Mouse (Mus musculus) cerebellum, postnatal 36 days (tissue): ENCODE measurements around the gene Cdkn1c.

Source experiments
- DNase-seq, 2 experiments: peaks; one replicate each; pipeline ENCODE4 v3.0.0; 2021 to 2022; ENCODE audit warnings: mixed read lengths in 2 of 2

Gene Cdkn1c

DNA sequence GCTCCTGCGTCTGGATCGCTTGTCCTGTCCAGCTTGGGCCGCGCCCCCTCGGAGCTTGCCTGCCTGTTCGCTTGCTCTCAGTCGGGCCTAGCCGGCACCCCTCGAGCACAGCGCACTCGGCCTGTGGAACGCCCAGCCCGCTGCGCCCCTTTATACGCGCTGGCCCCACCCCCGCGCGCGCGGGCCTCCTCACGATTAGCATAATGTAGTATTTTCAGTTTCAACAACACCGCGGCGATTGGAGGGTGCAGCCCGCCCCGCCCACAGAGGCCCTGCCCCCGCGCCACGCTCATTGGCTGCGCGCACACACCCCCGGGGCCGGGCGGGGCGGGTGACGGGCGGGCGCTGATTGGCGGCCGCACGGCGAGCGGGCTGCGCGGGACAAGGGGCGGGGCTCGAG, at the start of gene Cdkn1c:
TSS of gene Cdkn1c (minus strand) at position 177 of the 400 bp plus-strand sequence.
- peak in 1 of 2 experiments; percentile 47 for DNase-seq

DNA sequence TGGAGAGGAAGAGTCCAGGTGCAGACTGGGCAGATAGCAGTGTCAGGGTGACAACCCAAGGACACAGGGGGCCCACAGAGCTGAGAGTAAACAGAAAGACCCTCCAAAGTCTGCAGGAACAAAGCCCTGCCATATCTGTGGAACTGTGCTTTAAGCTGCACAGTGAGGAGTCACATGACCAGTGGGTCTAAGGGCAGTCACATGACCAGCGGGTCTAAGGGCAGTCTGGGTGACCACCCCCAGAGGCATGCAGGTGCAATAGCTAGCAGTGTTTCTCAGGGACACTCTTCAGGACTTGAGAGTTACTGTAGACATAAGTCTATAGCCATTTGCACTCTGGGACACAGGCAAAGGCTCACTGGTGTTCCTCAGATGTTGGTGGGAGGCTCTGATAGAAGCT, 48.7 kb upstream of the Cdkn1c start:
- DNase-seq = no peak

GRCm38 (mm10) chr7:143506675-143507074, 45.8 kb upstream of the Cdkn1c start:
- peak; percentile 31 to 41 for DNase-seq

GRCm38 (mm10) chr7:143506271-143506670, 45.4 kb upstream of the Cdkn1c start:
- no peak for DNase-seq

- peak; percentile 47 to 56 for DNase-seq
These were observed 45.0 kb upstream of the Cdkn1c start for GRCm38 (mm10) chr7:143505823-143506222.

DNA sequence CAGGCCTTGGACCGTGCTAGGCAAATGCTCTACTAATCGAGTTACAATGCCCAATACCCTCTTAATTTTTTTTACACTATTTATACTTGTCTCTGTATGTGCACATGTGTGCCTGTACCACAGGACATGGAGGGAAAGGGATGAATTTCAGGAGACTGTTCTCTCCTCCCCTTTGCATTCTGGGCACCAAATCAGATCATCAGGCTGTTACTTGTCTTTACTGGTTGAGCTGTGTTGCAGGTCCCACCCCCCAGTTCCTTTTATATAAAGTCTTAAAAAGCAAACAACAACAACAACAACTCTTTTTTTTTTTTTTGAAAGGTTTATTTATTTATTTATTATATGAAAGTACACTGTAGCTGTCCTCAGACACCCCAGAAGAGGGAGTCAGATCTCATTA, 44.6 kb upstream of the Cdkn1c start:
- DNase-seq = no peak

DNA sequence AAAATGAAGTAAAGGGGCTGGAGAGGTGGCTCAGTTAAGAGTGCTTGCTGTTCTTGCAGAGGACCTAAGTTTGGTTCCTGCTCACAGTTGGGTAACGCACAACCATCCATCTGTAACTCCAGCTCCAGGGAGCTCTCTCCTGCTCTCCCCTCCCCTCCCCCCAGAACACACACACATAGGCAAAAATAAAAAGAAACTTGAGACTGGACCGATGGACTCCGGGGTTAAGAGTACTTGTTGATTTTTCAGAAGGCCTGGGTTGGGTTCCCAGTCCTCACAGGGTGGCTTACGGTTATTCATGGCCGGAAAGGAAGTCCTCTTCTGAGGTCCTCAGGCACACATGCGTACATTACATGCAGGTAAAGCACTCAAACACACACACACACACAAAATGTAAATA, 43.1 kb upstream of the Cdkn1c start:
- no peak for DNase-seq

DNA sequence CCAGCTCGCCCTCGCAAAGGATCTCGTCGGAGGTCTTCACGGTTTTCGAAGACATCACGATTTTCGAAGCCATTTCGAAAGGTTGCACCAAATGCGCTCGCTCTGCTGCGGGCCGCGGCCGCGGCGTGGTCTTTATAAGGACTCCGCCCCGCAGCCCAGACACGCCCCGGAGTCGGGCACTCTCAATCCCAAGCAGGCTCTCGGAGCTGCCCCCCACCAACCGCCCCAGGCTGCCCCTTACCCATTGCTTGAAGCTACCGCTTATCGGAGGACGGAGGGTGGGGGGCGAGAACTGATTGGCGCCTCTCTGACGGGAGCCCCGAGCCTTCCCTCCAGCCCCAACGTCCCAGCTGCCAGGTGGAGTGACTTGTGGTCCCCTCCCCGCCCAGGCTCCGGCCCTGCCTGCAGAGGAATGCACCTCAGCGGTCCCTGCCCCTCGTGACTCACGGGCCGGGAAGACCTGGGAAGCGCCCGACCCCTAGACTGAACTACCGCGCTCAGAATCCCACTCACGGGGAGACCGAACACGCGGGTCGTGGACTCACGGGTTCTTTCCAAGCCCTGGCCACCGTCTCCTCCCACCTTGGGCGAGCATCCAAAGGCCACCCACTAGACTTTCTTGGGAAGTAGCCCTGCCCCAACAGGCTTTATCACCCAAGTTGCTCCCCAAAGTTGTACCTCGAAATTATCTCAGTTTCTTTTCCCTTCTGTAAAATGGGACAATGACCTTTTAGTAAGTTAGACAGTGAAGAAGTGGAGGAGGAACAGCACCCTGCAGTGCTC, 41.8 kb upstream of the Cdkn1c start, which contains the start of gene Phlda2:
TSS of gene Phlda2 (minus strand) at position 733 of the 783 bp plus-strand sequence.
- DNase-seq = no peak

DNA sequence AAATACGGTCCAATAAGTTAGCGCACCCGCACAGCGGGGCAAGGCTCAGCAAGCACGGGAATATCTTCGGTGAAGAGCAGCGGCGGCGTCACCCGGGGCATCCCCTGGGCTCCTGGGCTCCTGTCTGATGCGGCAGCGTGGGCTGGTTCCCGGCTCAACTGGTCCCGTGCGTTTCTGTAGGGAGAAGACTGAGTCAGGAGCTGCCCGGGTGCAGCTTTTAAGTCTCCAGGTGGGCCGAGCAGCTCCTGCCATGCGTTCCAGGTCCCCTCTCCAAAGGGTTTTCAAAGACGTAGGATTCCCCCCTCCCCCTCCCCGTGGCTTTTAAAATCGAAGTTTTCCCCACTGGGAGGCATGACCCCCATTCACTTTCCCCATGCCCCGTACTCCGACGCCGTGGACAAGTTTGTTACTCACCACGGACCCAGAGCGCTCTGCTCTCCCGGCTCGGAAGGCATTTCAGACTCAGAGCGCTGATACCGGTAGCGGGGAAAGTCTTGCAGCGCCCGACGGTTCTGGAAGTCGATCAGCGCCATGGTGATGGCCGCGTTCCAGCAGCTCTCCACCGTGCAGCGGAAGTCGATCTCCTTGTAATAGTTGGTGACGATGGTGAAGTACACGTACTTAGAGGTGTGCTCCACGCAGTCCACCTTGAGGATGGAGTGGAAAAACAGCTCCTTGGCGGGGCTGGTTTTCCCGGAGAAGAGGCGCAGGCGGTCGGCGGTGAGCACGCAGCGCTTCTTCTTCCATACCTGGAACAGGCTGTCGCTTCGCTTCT, 41.0 kb upstream of the Cdkn1c start:
- DNase-seq = peak; percentile 10 to 15

DNA sequence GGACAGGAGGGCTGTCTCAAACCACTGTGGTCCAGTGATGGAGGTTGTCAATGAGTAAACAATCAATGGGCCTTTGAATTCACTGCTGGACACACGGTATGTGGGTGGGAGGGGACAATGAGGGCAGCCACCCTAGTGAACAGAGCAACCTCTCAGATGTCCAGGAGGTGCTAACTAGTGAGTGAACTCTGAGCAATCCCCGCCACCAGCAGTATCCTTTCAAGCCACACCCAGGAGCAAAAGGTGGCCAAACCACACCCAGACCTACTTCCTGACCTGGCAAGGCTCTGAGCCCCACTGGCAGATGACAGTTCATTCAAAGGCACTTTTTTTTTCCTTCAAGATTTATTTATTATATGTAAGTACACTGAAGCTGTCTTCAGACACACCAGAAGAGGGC, 40.1 kb upstream of the Cdkn1c start:
- DNase-seq = no peak

DNA sequence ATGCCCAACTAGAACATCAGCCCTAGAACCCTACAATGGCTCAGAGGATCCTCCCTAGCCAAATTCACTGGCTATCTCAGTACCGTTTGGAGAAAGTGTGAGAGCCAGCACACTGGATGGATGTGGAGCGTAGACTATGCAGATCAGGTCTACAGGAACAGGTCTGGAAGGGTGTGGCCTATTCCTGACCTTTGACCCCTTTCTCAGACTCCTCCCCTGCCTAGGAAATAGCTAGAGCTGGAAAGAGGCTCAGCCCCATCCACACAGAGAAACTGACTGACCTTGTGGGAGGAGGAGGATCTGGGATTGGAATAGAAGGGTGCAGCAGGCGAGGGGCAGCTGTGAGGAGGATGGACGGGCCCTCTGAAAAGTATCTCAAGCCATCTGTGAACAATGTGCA, 37.7 kb upstream of the Cdkn1c start:
- no peak for DNase-seq

DNA sequence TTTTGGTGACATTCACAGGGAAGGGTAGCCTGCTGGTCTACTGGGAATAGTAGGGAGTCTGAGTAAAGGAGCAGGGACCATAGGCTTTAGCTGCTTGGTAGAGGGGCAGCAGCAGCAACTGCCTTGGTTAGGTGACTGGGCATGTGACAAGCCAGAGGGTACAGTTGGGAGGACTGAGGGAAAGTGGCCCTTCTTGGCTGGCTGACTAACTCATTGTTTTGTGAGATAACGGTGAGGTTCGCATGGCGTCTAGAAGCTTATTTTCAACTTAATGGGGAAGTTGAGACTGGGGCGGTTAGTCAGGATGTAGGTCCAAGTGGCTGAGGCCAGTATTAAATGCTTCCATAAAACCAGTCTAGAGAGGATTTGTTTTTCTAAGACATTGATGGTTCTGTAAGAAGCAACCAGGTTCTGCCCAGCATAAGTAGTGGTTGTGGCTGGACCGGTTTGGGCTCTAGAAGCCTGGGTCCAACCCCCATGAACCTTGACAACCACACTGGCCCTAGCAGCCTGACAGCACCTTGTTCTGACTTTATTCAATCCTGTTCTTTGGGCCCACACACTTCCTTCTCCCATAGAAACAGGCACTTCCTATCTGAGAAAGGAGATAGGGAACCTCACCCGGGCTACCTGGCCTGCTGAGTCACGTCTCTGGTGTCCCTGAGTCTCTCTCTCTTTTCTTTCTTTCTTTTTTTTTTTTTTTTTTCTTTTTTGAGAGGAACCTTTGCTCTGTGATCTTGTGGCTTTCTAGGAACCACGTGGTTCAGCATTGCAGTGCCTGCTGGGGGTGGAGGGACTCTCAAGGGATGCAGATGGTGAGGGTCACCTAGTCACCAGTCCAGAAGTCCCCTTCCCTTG, 34.5 kb upstream of the Cdkn1c start:
- DNase-seq = no peak

GRCm38 (mm10) chr7:143493616-143494126, 32.8 kb upstream of the Cdkn1c start:
- no peak for DNase-seq

DNA sequence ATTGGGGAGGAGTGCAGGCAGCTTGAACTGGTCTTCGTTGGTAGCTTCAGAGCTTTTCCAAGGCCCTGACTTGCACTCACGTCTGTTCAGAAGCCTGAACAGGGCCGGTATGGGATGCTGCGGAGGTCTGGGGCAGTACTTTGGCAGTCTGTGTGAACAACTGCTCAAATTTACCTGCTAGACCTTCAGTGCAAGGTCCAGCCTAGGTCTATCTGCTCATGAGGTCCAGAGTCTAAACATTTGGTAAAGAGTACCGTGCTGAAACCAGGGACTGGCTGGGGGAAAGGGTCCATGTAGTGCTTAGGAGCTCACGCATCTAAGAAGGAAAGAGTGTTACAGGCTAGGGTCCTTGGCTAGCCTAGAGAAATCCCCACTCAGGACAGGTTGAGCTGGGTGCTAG, 28.9 kb upstream of the Cdkn1c start:
- DNase-seq = no peak

DNA sequence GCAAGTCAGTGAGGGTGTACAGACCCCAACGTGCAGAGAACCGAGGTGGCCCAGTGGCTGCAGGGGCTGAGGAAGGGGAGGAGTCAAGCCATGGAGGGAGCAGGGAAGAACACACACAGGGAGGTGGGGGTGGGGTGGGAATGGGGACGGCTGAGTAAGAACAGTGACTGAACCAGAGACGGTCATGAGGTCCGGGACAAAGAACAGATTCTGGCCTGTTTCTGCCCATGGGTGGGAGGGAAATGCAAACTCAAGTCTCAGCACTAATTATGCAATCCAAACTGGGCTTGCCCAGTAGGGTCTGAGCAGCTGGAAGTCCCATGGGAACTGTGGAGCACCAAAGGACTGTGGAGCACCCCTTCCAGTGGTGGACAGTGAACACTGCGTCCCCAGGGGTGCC, 21.7 kb upstream of the Cdkn1c start:
- no peak for DNase-seq

DNA sequence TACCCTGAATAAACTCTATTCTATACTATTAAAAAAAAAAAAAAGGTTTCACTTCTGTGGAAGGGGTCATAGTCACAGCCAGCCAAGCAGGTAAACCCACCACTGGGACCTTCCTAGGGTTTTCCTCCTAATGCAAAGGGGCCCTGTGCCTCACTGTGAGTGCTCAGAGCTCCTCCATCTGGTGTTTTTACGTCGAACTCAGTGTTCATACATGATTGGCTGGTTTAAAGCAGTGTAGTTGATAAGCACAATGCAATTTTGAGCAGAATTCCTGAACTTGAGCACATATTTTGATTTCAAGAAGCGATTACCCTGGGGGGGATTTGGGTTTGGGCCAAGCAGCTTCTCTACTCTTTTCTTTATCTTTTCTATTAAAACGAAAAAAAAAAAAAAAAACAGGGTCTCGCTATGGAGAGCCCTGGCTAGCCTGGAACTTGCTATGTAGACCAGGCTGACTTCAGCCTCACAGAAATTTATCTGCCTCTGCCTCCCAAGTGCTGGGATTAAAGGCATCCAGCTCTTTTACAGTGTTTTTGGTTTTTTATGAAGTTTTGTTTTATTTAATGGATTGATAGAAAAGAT, 21.0 kb upstream of the Cdkn1c start:
- no peak for DNase-seq

DNA sequence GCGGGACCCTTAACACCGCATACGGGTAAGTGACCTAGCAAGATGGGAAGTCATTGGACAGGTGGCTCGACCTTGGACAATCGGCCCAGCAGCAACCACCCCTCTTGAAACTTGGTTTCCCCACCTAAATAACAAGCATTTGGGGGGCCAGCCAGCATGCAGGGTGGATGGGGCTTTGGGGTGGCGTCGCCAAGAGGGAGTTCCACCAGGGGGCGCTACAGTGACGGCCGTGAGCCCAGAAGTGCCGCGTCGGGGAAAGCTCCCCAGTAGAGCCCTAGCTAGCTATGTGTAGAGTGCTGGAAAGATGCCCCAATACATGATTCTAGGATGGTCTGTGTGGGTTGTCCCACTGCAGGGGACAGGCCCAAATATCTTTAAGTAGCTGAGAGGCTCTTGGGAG, 19.6 kb upstream of the Cdkn1c start:
- peak in 1 of 2 experiments; percentile 45 for DNase-seq

GRCm38 (mm10) chr7:143477800-143478199, 16.9 kb upstream of the Cdkn1c start:
- DNase-seq = no peak

GRCm38 (mm10) chr7:143476702-143477335, 16.0 kb upstream of the Cdkn1c start:
- no peak for DNase-seq

DNA sequence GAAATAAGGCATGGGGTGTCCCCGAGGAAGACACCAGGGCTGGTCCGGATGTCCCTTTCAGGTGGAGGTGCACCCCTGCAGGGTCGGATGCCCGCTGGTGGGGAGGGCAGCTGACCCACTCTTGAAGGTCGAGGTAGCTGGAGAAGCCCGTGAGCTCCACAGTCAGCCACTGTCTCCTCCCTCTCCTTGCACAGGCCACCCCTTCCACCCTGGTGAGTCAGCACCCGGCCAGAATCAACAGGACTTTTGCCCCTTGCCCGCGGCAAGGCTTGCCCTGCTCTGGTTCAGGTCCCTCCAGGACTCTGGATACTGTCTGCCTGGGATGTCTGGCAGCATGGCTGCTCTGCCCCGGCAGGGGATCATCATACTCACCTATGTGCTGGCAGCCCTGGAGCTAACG, 15.0 kb upstream of the Cdkn1c start:
- no peak for DNase-seq

DNA sequence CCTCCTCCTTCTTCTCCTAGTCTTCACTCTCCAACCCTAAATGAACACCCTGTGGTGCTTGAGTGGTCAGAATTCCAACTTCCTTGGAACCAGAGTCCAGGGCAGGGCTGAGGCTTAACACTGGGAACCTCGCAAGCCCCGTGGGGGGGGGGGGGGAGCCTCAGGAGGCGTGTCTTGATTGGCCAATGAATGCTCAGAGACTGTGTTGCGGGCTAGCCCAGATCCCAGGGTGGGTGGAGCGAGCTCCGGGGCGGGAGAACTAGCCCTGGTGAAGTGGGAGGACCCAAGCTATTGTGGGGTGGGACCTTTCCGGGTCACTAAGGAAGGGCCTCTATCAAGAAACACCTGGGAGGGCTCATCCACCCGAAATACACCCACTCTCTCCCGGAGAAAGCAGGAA, 14.0 kb upstream of the Cdkn1c start:
- DNase-seq = no peak
